Mouse (Mus musculus) ES-Bruce4 (cell line): Measurements from ENCODE around the gene Casp6. TPM values are rescaled to one million over a fixed set of nuclear protein-coding genes. Genes with fewer than 3 reads are reported as not detected.

Source experiments
- H3K27ac ChIP-seq: 2 replicates; pipeline ENCODE4 v1.5.1; 2012; ENCODE audit warnings: low read length, inconsistent platforms; ENCODE audit not compliant: insufficient read depth
- H3K27me3 ChIP-seq: 2 replicates; pipeline ENCODE4 v1.6.1; 2012; ENCODE audit warnings: mild to moderate bottlenecking, low read length, inconsistent platforms; ENCODE audit not compliant: control insufficient read depth, poor library complexity, insufficient read depth, severe bottlenecking
- H3K36me3 ChIP-seq: 2 replicates; pipeline ENCODE4 v1.6.1; 2012; ENCODE audit warnings: inconsistent platforms, mild to moderate bottlenecking, low read length, moderate library complexity; ENCODE audit not compliant: control insufficient read depth, poor library complexity, insufficient read depth, severe bottlenecking
- H3K4me1 ChIP-seq: one replicate; pipeline ENCODE4 v1.8.1; 2011; ENCODE audit warnings: low read length; ENCODE audit not compliant: control insufficient read depth, insufficient read depth
- H3K4me3 ChIP-seq: 2 replicates; pipeline ENCODE4 v1.5.1; 2011; ENCODE audit warnings: low read depth, mild to moderate bottlenecking, low read length
- H3K9ac ChIP-seq: 2 replicates; pipeline ENCODE4 v1.6.1; 2012; ENCODE audit warnings: low read depth, mild to moderate bottlenecking, inconsistent platforms; ENCODE audit not compliant: poor library complexity, severe bottlenecking
- H3K9me3 ChIP-seq: replicated peaks from 2 replicates; pipeline ENCODE4 v1.6.1; 2012; ENCODE audit warnings: mild to moderate bottlenecking, low read length, inconsistent platforms; ENCODE audit not compliant: control insufficient read depth, poor library complexity, insufficient read depth, severe bottlenecking
- CTCF ChIP-seq: IDR thresholded peaks from one replicate; pipeline ENCODE4 v1.8.1; 2011; ENCODE audit warnings: low read depth, low read length
- EP300 ChIP-seq: IDR thresholded peaks from 2 replicates; pipeline ENCODE4 v1.6.1; 2011; ENCODE audit warnings: low read depth, low read length; ENCODE audit not compliant: insufficient read depth
- POLR2A ChIP-seq: IDR thresholded peaks from one replicate; pipeline ENCODE4 v1.8.1; 2011; ENCODE audit warnings: low read length; ENCODE audit not compliant: insufficient read depth
- polyA plus RNA-seq: library from polyadenylated mRNA; stranded (reverse); fragments of >200 nt; gene quantifications from 2 replicates; pipeline ENCODE4 v1.2.4, GENCODE M21; 2011; ENCODE audit warnings: low read depth; ENCODE audit not compliant: missing spikeins, insufficient read depth, insufficient read length

Casp6 gene
- polyA plus RNA-seq, 1 experiment: 19.1 TPM

GRCm38 (mm10) chr3:129962533-129962932 lies 61.3 kb downstream of the Casp6 start:
- no peak for TF ChIP-seq POLR2A
- TF ChIP-seq EP300: no peak
- TF ChIP-seq CTCF: no peak
- no peaks in the 10 kb centered on the region for H3K27me3 ChIP-seq
- no peak overlapping the region for H3K9ac ChIP-seq
- H3K4me3 ChIP-seq: no peak overlapping the region
- H3K27ac ChIP-seq: no peak overlapping the region
- H3K4me1 ChIP-seq: no peaks in the 10 kb centered on the region
- H3K36me3 ChIP-seq: no peaks in the 10 kb centered on the region
- H3K9me3 ChIP-seq: no peaks in the 10 kb centered on the region

Other genes starting within 250 kb of the Casp6 start
- gene Egf, start 146.1 kb upstream of the Casp6 start, polyA plus RNA-seq: 1.2 and 2.8 TPM in 2 replicates
- not detected in 2 replicates for gene Lrit3, start 97.4 kb upstream of the Casp6 start, polyA plus RNA-seq
- gene Rrh, start 78.8 kb upstream of the Casp6 start, polyA plus RNA-seq: 0.31 and 0.59 TPM in 2 replicates
- gene Gar1, start 70.0 kb upstream of the Casp6 start, polyA plus RNA-seq: 201 and 210 TPM in 2 replicates
- not detected in 2 replicates for gene Cfi, start 65.5 kb upstream of the Casp6 start, polyA plus RNA-seq
- 15.5 and 17.6 TPM in 2 replicates for gene Pla2g12a, start 22.8 kb upstream of the Casp6 start, polyA plus RNA-seq
- 1.3 and 1.4 TPM in 2 replicates for gene Mcub, start 68.8 kb downstream of the Casp6 start, polyA plus RNA-seq
- gene Sec24b, start 160.1 kb downstream of the Casp6 start, polyA plus RNA-seq: 67.9 and 72.3 TPM in 2 replicates
- gene Col25a1, start 230.1 kb downstream of the Casp6 start, polyA plus RNA-seq: 0.85 and 0.87 TPM in 2 replicates